In the genomic region with DNA sequence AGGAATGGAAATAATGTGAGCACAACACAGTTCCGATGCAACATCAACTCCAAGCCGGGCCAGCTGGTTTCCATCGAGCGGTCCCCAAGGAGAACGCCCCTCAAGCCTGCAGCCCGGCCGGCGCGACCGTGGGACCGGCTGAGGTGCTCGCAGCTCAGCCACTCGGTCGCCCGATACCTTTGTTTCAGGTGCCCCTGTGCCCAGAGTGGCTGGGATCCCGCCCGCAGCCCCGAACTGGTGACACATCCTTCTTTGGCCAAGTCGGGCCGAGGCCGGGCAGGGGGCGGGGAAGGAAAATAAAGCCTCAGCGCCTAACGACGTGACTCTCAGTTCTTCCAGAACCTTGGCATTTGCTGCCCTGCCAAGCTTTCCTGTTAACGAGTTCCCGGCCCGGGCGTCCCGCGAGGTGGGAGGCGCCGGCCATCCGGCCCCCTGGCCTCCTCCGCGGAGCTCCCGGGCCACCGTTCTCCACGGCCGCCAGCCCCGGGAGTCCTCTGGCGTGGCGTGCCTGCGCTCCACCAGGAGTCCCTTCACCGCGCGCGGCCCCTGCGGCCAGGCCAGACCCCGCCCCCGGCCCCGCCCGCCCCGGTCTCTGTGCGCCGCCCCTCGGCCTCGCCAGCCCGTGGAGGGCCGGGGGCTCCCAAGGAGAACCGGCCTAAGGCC, we compare ENCODE assay signal across 8 mouse cellular contexts. TPM values are rescaled to one million over a fixed set of nuclear protein-coding genes. Genes with fewer than 3 reads are reported as not detected.
A peak's percentile ranks its signal among the peaks of the same experiment; 100 is the strongest.
DNase-seq lines count a peak whose midpoint lies in the region; ATAC-seq and TF ChIP-seq lines count a peak whose summit lies in the region.

No protein-coding gene starts in this region.

- H3ac ChIP-seq in myocyte (ENCODE audit: control insufficient read depth, insufficient read length): peak overlapping the region; percentile 98

- peak; percentile 97 for ATAC-seq in hindbrain, embryonic 15.5 days (ENCODE audit: low FRiP score, low read depth)
- ATAC-seq in liver, embryonic 13.5 days (ENCODE audit: low read depth): peak; percentile 94

- peak overlapping the region; percentile 62 for H3K4me2 ChIP-seq in hindbrain, embryonic 15.5 days
- peak overlapping the region; percentile 97 for H3K4me2 ChIP-seq in liver, embryonic 13.5 days
- peak overlapping the region; percentile 90 for H3K4me2 ChIP-seq in myocyte (ENCODE audit: low read depth)

- H3K36me3 ChIP-seq in ES-E14 (ENCODE audit: control insufficient read depth, insufficient read depth, low read length, poor library complexity, severe bottlenecking): no peaks in the 10 kb centered on the region
- no peaks in the 10 kb centered on the region for H3K36me3 ChIP-seq in hindbrain, embryonic 15.5 days
- no peaks in the 10 kb centered on the region for H3K36me3 ChIP-seq in liver, embryonic 13.5 days
- H3K36me3 ChIP-seq in myocyte (ENCODE audit: control insufficient read depth, insufficient read depth): no peaks in the 10 kb centered on the region

- H3K4me1 ChIP-seq in ES-E14 (ENCODE audit: control insufficient read depth in 2 of 2, insufficient read depth in 2 of 2, low read length in 2 of 2, poor library complexity in 1 of 2): peaks cover 0 to 2% of the 10 kb centered on the region in 2 experiments; a peak in 1 of 4 replicates
- H3K4me1 ChIP-seq in hindbrain, embryonic 15.5 days (replicated peaks): peaks cover 36% of the 10 kb centered on the region
- peaks cover 42% of the 10 kb centered on the region for H3K4me1 ChIP-seq in liver, embryonic 13.5 days (replicated peaks)

- WGBS in hindbrain, embryonic 15.5 days: under 1% methylated on average over 59 of the region's 61 CpGs
- WGBS in liver, embryonic 13.5 days (ENCODE audit: insufficient replicate concordance): under 1% methylated on average over 60 of the region's 61 CpGs

- peak overlapping the region; percentile 87 for H3K9ac ChIP-seq in ES-E14 (ENCODE audit: insufficient read depth, low read depth, low read length, poor library complexity, severe bottlenecking)
- H3K9ac ChIP-seq in hindbrain, embryonic 15.5 days: peak overlapping the region; percentile 91
- H3K9ac ChIP-seq in liver, embryonic 13.5 days: peak overlapping the region; percentile 81

- peaks cover 38% of the 10 kb centered on the region for H3K79me2 ChIP-seq in myocyte (ENCODE audit: control insufficient read depth, insufficient read depth)

- DNase-seq in 3T3-L1 (ENCODE audit: low read depth, low spot score) (peak; percentile 81), ES-E14 (ENCODE audit: low read depth, low spot score) (peak; percentile 56)
- DNase-seq in cerebellum, adult 9-11 months: peak; percentile 72
- DNase-seq in frontal cortex, postnatal 14 days (ENCODE audit: low spot score in 2 of 2): peak; percentile 40 to 55
- DNase-seq in liver, embryonic 13.5 days: no peak
- peak; percentile 60 for DNase-seq in urinary bladder, postnatal 25 days (ENCODE audit: low spot score)

- in situ Hi-C loops in ES-E14 (cut with MboI; ENCODE audit: low sequenced_read_pairs in 2 of 2, unreplicated experiment in 2 of 2): no loop called here

- no peak for TF ChIP-seq POLR2A in myocyte (IDR thresholded peaks at IDR 0.05; ENCODE audit: insufficient read length, low read depth)

- no peaks in the 10 kb centered on the region for H3K27me3 ChIP-seq in hindbrain, embryonic 15.5 days
- H3K27me3 ChIP-seq in liver, embryonic 13.5 days: no peaks in the 10 kb centered on the region
- H3K27me3 ChIP-seq in myocyte (ENCODE audit: control insufficient read depth, insufficient read depth, insufficient read length): no peaks in the 10 kb centered on the region

- no peaks in the 10 kb centered on the region for H3K9me3 ChIP-seq in ES-E14 (ENCODE audit: control insufficient read depth, insufficient read depth, low read depth, low read length)
- H3K9me3 ChIP-seq in hindbrain, embryonic 15.5 days: no peaks in the 10 kb centered on the region
- H3K9me3 ChIP-seq in liver, embryonic 13.5 days (replicated peaks): no peaks in the 10 kb centered on the region

- H3K4me3 ChIP-seq in ES-E14 (ENCODE audit: insufficient read depth in 1 of 2, low read depth in 1 of 2, low read length in 2 of 2, poor library complexity in 1 of 2, severe bottlenecking in 1 of 2) (peak overlapping the region; percentile 89 to 98), myocyte (peak overlapping the region; percentile 49)
- H3K4me3 ChIP-seq in hindbrain, embryonic 15.5 days: peak overlapping the region; percentile 97
- peak overlapping the region; percentile 77 for H3K4me3 ChIP-seq in liver, embryonic 13.5 days (replicated peaks)

- no peak overlapping the region for H3K27ac ChIP-seq in ES-E14 (ENCODE audit: insufficient read depth, low read depth, low read length, poor library complexity, severe bottlenecking)
- peak overlapping the region; percentile 98 for H3K27ac ChIP-seq in hindbrain, embryonic 15.5 days (replicated peaks)
- H3K27ac ChIP-seq in liver, embryonic 13.5 days: peak overlapping the region; percentile 73

TF ChIP-seq in ES-E14, 5 proteins besides CTCF, POLR2A, EP300 and RAD21:
- TF ChIP-seq HCFC1 (IDR thresholded peaks at IDR 0.05; ENCODE audit: borderline replicate concordance, insufficient read depth, low read length) (0 out of 2 replicates have a peak, but pooled peaks have one; percentile 23), ZC3H11A (IDR thresholded peaks at IDR 0.05; ENCODE audit: borderline replicate concordance, low read depth, low read length) (no peak), MAFK (IDR thresholded peaks at IDR 0.05; ENCODE audit: insufficient read depth, low read depth, low read length) (no peak)

TF ChIP-seq in myocyte, 11 proteins besides CTCF, POLR2A, EP300 and RAD21:
- TF ChIP-seq E2F4 (IDR thresholded peaks at IDR 0.05; ENCODE audit: insufficient read depth) (no peak), REST (IDR thresholded peaks at IDR 0.05; ENCODE audit: insufficient read depth, insufficient read length) (no peak), MYOG (IDR thresholded peaks at IDR 0.05; ENCODE audit: control insufficient read depth in 1 of 3, insufficient read depth in 1 of 3, insufficient read length in 2 of 3, low read depth in 2 of 3) (no peak), TCF12 (IDR thresholded peaks at IDR 0.05; ENCODE audit: insufficient read depth, poor library complexity, severe bottlenecking) (no peak), MAX (IDR thresholded peaks at IDR 0.05; ENCODE audit: low read depth) (no peak), MYOD1 (IDR thresholded peaks at IDR 0.05; ENCODE audit: control insufficient read depth in 1 of 3, insufficient read length in 2 of 3, low read depth in 2 of 3) (no peak), POLR2AphosphoS2 (IDR thresholded peaks at IDR 0.05; ENCODE audit: insufficient read length, low read depth) (no peak), SRF (IDR thresholded peaks at IDR 0.05; ENCODE audit: control insufficient read depth, insufficient read length, low read depth) (no peak), TCF3 (IDR thresholded peaks at IDR 0.05; ENCODE audit: insufficient read length, low read depth) (no peak), USF1 (IDR thresholded peaks at IDR 0.05; ENCODE audit: low read depth) (no peak), CEBPB (IDR thresholded peaks at IDR 0.05; ENCODE audit: insufficient read depth, poor library complexity, severe bottlenecking) (no peak)

RNA-seq across cellular contexts. Expression of a gene that starts 0.5 kb away (rescaled TPM):
- 3.5 and 4.1 TPM in 2 replicates for total RNA-seq in ES-E14 (2012; rRNA removed)
- 22.6 and 23.3 TPM in 2 replicates for polyA plus RNA-seq in hindbrain, embryonic 15.5 days (2015; fragmentation: Nextera tagmentation; extraction: Ambion mirVana)
- 2.2 and 2.4 TPM in 2 replicates for polyA plus RNA-seq in liver, embryonic 13.5 days (2015; fragmentation: Nextera tagmentation; extraction: Ambion mirVana)
- polyA plus RNA-seq in myocyte (2012; fragmentation: generic; extraction: Trizol): 6.0 TPM
